Mouse (Mus musculus): ENCODE results near the gene Agl. TPM values are rescaled to one million over a fixed set of nuclear protein-coding genes. Genes with fewer than 3 reads are reported as not detected.
"Not testable (repeated sequence)": the region's sequence is repeated elsewhere in the genome, so short reads cannot be mapped to it uniquely, and the experiment has no call there.

Gene Agl
- polyA plus RNA-seq, 1 experiment from 2014 or later: 17.6 TPM

DNA sequence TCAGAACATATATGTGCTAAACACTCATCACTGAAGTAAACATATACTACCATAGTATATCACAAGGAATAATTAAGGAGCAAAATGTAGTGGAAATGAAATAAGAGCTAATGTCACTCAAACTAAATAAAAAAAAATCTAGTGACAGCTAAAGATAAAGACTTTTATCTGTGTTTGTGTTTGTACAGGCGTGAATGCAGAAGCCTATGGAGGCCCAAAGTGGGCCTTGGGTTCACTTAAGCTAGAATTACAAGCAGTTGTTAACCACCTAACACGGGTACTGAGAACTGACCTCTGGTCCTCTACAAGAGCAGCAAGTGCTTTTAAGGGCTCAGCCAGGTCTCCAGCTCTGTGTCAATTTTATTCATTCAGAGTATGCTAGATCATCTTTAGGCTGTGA lies 31.0 kb downstream of the Agl start:
- H3K9me3 ChIP-seq (ENCODE audit: control insufficient read depth, low read length): no peaks in the 10 kb centered on the region
- no peak overlapping the region for H3K9ac ChIP-seq (ENCODE audit: low read length)
- H3K4me3 ChIP-seq (ENCODE audit: low read length): no peak overlapping the region
- H3K36me3 ChIP-seq (ENCODE audit: control insufficient read depth, insufficient read depth, low read length): peaks cover 37% of the 10 kb centered on the region
- ATAC-seq (ENCODE audit: low read depth): no peak
- H3K27ac ChIP-seq (ENCODE audit: low read length): no peak overlapping the region
- no peaks in the 10 kb centered on the region for H3K4me1 ChIP-seq (replicated peaks; ENCODE audit: control insufficient read depth, insufficient read depth, low read length)
- WGBS: 60% methylated on average over 2 of the region's 2 CpGs
- no peaks in the 10 kb centered on the region for H3K27me3 ChIP-seq (ENCODE audit: control insufficient read depth, insufficient read depth, low read depth, low read length)
- H3K4me2 ChIP-seq (ENCODE audit: low read depth, low read length): no peak overlapping the region

DNA sequence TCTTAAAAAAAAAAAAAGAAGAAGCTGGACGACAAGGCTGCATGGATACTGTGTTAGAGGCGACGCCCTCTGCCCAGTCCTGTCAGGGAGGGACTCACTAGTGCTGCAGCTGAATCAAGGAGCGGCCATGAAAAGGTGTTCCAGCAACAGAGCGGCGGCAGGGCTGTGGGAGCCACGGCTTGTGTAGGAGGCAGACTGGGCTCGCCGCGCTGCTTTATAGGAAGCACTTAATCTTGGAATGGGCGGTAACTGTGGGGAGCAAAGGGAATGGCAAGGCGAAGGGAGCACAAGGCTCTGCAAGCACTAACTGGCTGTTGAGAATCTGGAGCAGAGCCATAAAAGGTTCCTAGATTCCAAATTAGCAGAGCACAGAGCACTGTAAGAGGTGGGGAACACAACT lies 34.1 kb downstream of the Agl start:
- H3K4me2 ChIP-seq (ENCODE audit: low read depth, low read length): no peak overlapping the region
- H3K27ac ChIP-seq (ENCODE audit: low read length): no peak overlapping the region
- H3K4me1 ChIP-seq (replicated peaks; ENCODE audit: control insufficient read depth, insufficient read depth, low read length): no peaks in the 10 kb centered on the region
- no peaks in the 10 kb centered on the region for H3K9me3 ChIP-seq (ENCODE audit: control insufficient read depth, low read length)
- H3K36me3 ChIP-seq (ENCODE audit: control insufficient read depth, insufficient read depth, low read length): peaks cover 28% of the 10 kb centered on the region
- H3K27me3 ChIP-seq (ENCODE audit: control insufficient read depth, insufficient read depth, low read depth, low read length): no peaks in the 10 kb centered on the region
- no peak overlapping the region for H3K9ac ChIP-seq (ENCODE audit: low read length)
- 83% methylated on average over 12 of the region's 12 CpGs for WGBS
- no peak overlapping the region for H3K4me3 ChIP-seq (ENCODE audit: low read length)
- ATAC-seq (ENCODE audit: low read depth): no peak

DNA sequence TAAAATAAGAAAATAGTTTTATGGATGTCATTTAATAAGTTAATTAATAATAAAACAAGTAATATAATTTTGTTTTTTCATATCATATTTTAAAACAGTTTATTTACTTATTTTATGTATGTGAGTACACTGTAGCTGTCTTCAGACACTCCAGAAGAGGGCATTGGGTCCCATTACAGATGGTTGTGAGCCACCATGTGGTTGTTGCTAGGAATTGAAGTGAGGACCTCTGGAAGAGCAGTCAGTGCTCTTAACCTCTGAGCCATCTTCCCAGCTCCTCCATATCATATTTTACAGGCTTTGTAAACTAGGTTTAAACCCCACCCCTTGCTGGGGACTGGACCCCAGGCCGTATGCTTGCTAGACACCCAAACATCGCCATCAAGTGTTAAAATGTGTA lies 36.4 kb downstream of the Agl start:
- peaks cover 15% of the 10 kb centered on the region for H3K36me3 ChIP-seq (ENCODE audit: control insufficient read depth, insufficient read depth, low read length)
- ATAC-seq (ENCODE audit: low read depth): no peak
- 73% methylated on average over 2 of the region's 2 CpGs for WGBS
- H3K4me1 ChIP-seq (replicated peaks; ENCODE audit: control insufficient read depth, insufficient read depth, low read length): no peaks in the 10 kb centered on the region
- no peaks in the 10 kb centered on the region for H3K9me3 ChIP-seq (ENCODE audit: control insufficient read depth, low read length)
- no peak overlapping the region for H3K9ac ChIP-seq (ENCODE audit: low read length)
- no peaks in the 10 kb centered on the region for H3K27me3 ChIP-seq (ENCODE audit: control insufficient read depth, insufficient read depth, low read depth, low read length)
- H3K4me3 ChIP-seq (ENCODE audit: low read length): no peak overlapping the region
- H3K4me2 ChIP-seq (ENCODE audit: low read depth, low read length): no peak overlapping the region
- no peak overlapping the region for H3K27ac ChIP-seq (ENCODE audit: low read length)

DNA sequence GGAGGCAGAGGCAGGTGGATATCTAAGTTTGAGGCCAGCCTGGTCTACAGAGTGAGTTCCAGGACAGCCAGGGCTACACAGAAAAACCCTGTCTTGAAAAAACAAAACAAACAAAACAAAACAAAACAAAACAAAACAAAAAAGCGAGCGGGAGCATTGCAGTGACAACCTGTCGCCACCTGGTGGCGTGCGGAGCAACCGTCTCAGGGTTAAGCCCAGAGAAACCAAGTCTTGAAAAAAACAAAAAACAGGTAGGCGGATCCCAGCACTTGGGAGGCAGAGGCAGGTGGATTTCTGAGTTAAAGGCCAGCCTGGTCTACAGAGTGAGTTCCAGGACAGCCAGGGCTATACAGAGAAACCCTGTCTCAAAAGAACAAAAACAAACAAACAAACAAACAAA lies 41.0 kb downstream of the Agl start:
- H3K4me3 ChIP-seq (ENCODE audit: low read length); H3K27ac ChIP-seq (ENCODE audit: low read length); ATAC-seq (ENCODE audit: low read depth); H3K4me2 ChIP-seq (ENCODE audit: low read depth, low read length); H3K9ac ChIP-seq (ENCODE audit: low read length); H3K27me3 ChIP-seq (ENCODE audit: control insufficient read depth, insufficient read depth, low read depth, low read length); H3K4me1 ChIP-seq (replicated peaks; ENCODE audit: control insufficient read depth, insufficient read depth, low read length); H3K9me3 ChIP-seq (ENCODE audit: control insufficient read depth, low read length): not testable (repeated sequence)
- 90% methylated on average over 7 of the region's 7 CpGs for WGBS
- H3K36me3 ChIP-seq (ENCODE audit: control insufficient read depth, insufficient read depth, low read length): peaks cover 16% of the 10 kb centered on the region

DNA sequence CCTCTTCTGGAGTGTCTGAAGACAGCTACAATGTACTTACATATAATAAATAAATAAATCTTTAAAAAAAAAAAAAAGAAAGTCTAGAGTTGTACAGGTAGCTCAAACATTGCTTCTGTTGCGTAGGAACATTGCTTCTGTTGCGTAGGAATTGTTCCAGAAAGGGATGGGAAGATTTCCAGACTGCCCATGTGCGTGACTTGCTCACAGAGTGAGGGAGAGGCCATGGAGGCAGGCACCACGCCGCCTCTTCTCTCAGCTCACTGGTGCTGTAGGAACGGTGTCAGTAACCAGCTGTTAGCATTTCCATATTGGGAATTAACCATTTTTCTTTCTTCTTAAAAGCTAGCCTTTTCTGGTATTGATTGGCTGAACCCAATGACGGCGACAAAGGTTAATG lies 55.1 kb downstream of the Agl start:
- ATAC-seq (ENCODE audit: low read depth): no peak
- Histone ChIP-seq H3K36me3 (ENCODE audit: control insufficient read depth, insufficient read depth, low read length) (peaks cover 14% of the 10 kb centered on the region), H3K27me3 (ENCODE audit: control insufficient read depth, insufficient read depth, low read depth, low read length) (no peaks in the 10 kb centered on the region), H3K9me3 (ENCODE audit: control insufficient read depth, low read length) (no peaks in the 10 kb centered on the region), H3K4me1 (replicated peaks; ENCODE audit: control insufficient read depth, insufficient read depth, low read length) (no peaks in the 10 kb centered on the region), H3K9ac (ENCODE audit: low read length) (no peak overlapping the region), H3K4me2 (ENCODE audit: low read depth, low read length) (no peak overlapping the region), H3K27ac (ENCODE audit: low read length) (no peak overlapping the region), H3K4me3 (ENCODE audit: low read length) (no peak overlapping the region)
- WGBS: 89% methylated on average over 8 of the region's 8 CpGs

DNA sequence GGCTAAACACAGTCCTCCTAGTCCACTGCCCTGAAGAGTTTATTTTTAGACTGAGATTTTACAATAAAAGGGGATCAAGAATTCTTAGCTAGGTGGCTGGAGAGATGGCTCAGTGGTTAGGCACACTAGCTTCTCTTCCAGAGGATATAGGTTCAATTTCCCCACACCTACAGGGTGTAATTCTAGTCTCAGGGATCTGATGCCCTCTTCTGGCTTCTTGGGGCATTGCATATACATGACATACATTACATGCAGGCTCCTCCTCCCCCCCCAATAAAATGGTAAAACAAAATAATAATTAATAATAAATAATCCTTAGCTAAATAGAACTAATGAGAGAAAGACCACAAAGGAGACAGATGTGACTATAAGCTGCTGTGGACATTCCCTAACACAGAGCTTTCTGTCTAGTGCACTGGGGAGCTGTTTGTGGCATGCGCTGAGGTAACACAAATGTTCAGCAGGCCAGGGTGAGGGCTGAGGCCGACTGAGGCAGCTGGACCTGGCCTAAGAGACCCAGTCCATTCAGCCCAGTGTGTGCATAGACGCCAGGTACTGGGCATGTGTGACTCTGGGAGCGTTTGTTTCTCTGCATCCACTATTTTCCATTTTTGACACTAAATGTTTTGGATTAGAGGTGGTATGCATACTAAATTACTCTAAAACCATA lies 56.6 kb downstream of the Agl start:
- Histone ChIP-seq H3K4me3 (ENCODE audit: low read length) (no peak overlapping the region), H3K9me3 (ENCODE audit: control insufficient read depth, low read length) (no peaks in the 10 kb centered on the region), H3K27me3 (ENCODE audit: control insufficient read depth, insufficient read depth, low read depth, low read length) (no peaks in the 10 kb centered on the region), H3K4me1 (replicated peaks; ENCODE audit: control insufficient read depth, insufficient read depth, low read length) (no peaks in the 10 kb centered on the region), H3K36me3 (ENCODE audit: control insufficient read depth, insufficient read depth, low read length) (peaks cover 8% of the 10 kb centered on the region; the same call in 1 of the 2 replicates), H3K27ac (ENCODE audit: low read length) (no peak overlapping the region), H3K9ac (ENCODE audit: low read length) (no peak overlapping the region), H3K4me2 (ENCODE audit: low read depth, low read length) (no peak overlapping the region)
- 77% methylated on average over 4 of the region's 4 CpGs for WGBS
- ATAC-seq (ENCODE audit: low read depth): no peak; the same call in 1 of the 2 replicates

DNA sequence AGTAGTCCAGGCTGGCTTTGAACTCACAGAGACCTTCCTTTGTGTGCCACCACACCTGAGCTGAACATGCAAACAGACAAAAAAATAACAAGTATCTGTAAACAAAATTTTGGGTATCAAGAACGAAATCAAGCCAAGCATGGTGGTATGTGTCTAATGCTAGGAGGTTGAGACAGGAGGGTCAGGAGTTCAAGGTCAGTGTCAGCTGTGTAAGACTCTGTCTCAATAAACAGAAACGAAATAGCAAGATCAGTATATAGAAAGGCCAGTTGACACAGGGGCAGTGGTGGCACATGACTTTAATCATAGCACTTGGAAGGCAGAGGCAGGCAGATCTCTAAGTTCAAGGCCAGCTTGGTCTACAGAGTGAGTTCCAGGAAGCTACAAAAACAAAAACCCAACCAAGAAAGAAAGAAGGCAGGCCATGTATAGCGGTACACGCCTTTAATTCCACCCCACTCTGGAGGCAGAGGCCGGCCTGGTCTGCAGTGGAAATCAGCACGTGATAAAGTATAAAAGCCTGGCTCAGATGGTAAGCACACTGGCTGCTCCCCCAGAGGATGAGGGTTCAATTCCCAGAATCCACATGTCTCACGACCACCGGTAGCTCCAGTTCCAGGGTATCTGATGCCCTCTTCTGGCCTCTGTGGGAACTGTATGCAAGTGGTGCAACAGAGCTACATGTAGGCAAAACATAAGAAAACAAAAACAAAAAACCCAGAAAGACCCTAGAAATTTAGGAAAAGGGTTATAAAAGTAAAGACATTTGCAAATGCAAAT lies 59.4 kb downstream of the Agl start:
- Histone ChIP-seq H3K9me3 (ENCODE audit: control insufficient read depth, low read length) (no peaks in the 10 kb centered on the region), H3K27me3 (ENCODE audit: control insufficient read depth, insufficient read depth, low read depth, low read length) (no peaks in the 10 kb centered on the region), H3K9ac (ENCODE audit: low read length) (no peak overlapping the region), H3K4me3 (ENCODE audit: low read length) (no peak overlapping the region), H3K36me3 (ENCODE audit: control insufficient read depth, insufficient read depth, low read length) (peaks cover 9% of the 10 kb centered on the region), H3K27ac (ENCODE audit: low read length) (no peak overlapping the region), H3K4me1 (replicated peaks; ENCODE audit: control insufficient read depth, insufficient read depth, low read length) (no peaks in the 10 kb centered on the region), H3K4me2 (ENCODE audit: low read depth, low read length) (no peak overlapping the region)
- no peak for ATAC-seq (ENCODE audit: low read depth)
- WGBS: 59% methylated on average over 8 of the region's 8 CpGs

DNA sequence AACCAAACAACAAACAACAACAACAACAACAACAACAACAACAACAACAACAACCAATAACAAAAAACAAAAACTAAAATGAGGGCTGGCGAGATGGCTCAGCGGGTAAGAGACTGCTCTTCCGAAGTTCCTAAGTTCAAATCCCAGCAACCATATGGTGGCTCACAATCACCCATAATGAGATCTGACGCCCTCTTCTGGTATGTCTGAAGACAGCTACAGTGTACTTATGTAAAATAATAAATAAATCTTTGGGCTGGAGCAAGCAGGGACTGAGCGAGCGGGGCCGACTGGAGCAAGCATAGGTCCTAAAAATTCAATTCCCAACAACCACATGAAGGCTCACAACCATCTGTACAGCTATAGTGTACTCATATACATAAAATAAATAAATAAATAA lies 60.3 kb downstream of the Agl start:
- H3K9me3 ChIP-seq (ENCODE audit: control insufficient read depth, low read length); H3K27ac ChIP-seq (ENCODE audit: low read length); H3K27me3 ChIP-seq (ENCODE audit: control insufficient read depth, insufficient read depth, low read depth, low read length); H3K9ac ChIP-seq (ENCODE audit: low read length); H3K4me2 ChIP-seq (ENCODE audit: low read depth, low read length); H3K4me3 ChIP-seq (ENCODE audit: low read length); H3K4me1 ChIP-seq (replicated peaks; ENCODE audit: control insufficient read depth, insufficient read depth, low read length); H3K36me3 ChIP-seq (ENCODE audit: control insufficient read depth, insufficient read depth, low read length); ATAC-seq (ENCODE audit: low read depth): not testable (repeated sequence)
- WGBS: 90% methylated on average over 7 of the region's 7 CpGs

DNA sequence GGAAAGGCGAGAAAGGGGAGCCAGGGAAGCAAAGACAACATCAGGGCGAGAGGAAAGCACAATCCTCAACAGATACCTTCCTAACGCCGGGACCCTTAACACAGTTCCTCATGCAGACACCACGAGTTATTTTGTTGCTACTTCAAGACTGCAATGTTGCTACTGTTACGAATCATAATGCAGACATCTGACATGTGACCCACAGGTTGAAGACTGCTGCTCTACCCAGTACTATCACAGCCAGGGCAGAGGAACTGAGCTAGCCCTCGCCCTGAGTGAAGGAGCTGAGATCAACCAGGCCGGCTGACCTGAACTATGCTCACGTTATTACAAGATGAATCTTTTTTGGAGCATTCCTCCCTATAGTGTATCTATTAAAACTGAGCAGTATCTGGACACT lies 67.0 kb downstream of the Agl start:
- 64% methylated on average over 9 of the region's 9 CpGs for WGBS
- H3K9ac ChIP-seq (ENCODE audit: low read length): no peak overlapping the region
- no peak overlapping the region for H3K27ac ChIP-seq (ENCODE audit: low read length)
- peaks cover 5% of the 10 kb centered on the region; the same call in 1 of the 2 replicates for H3K36me3 ChIP-seq (ENCODE audit: control insufficient read depth, insufficient read depth, low read length)
- H3K4me2 ChIP-seq (ENCODE audit: low read depth, low read length): no peak overlapping the region
- no peaks in the 10 kb centered on the region for H3K4me1 ChIP-seq (replicated peaks; ENCODE audit: control insufficient read depth, insufficient read depth, low read length)
- no peak overlapping the region for H3K4me3 ChIP-seq (ENCODE audit: low read length)
- ATAC-seq (ENCODE audit: low read depth): no peak
- H3K27me3 ChIP-seq (ENCODE audit: control insufficient read depth, insufficient read depth, low read depth, low read length): no peaks in the 10 kb centered on the region
- no peaks in the 10 kb centered on the region for H3K9me3 ChIP-seq (ENCODE audit: control insufficient read depth, low read length)

Data from lung, embryonic 16.5 days (tissue).